Mouse (Mus musculus) brain, embryonic 14.5 days (tissue): ENCODE results near the gene Dennd1a. TPM values are rescaled to one million over a fixed set of nuclear protein-coding genes. Genes with fewer than 3 reads are reported as not detected.

Experiments used
- DNase-seq: peaks from one replicate; pipeline ENCODE4 v3.0.0-alpha.2; 2011; ENCODE audit warnings: low read depth
- CTCF ChIP-seq: fragments of 200-500 bp; IDR thresholded peaks from 2 replicates; pipeline ENCODE4 v1.5.1; 2012; ENCODE audit warnings: inconsistent platforms, mild to moderate bottlenecking, moderate library complexity, borderline replicate concordance; ENCODE audit not compliant: insufficient read depth, insufficient read length; ENCODE audit errors: extremely low read depth
- POLR2A ChIP-seq: fragments of 200-500 bp; IDR thresholded peaks from 2 replicates; pipeline ENCODE4 v1.6.1; 2012; ENCODE audit warnings: mild to moderate bottlenecking, inconsistent platforms, borderline replicate concordance; ENCODE audit not compliant: poor library complexity, insufficient read depth, insufficient read length, severe bottlenecking; ENCODE audit errors: extremely low read depth
- polyA plus RNA-seq: library from polyadenylated mRNA; depleted of rRNA; stranded (reverse); fragments of >200 nt; gene quantifications from 2 replicates; pipeline ENCODE4 v1.2.3, GENCODE M21; 2012

The Dennd1a gene
- polyA plus RNA-seq, 1 experiment: 42.2 TPM

DNA sequence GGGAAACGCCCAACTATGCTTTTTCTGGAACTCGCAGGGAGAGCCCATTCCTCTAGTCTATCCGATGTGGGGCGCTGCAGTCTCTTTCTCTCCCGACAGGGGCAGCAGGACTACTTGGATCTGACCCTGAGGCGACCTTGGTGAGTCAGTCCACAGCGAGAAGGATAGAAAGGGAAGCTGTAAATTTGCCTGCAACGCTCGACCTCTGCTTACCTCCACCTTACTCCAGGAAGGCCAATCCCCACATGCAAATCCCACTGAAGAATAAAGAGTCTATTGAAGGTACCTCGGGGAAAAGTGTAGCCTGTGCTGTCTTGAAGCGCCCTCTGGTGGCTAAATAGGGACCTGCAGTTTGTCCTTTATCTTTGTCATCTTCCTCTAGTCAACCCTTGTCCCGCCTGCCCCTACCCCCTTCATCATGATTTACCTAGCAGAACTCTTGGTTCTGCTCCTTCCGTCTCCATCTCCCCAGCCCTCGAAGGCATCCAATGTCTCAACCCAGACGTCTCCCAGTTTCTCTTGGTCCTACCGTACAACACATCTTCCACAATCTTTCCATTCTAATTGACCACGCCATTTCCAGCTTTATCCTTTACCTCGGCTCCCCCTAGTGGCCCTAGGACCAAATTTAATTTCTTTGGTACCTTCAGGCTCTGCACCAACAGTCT lies 515.4 kb downstream of the Dennd1a start:
- peak; percentile 71 for TF ChIP-seq CTCF
- no peak for TF ChIP-seq POLR2A
- DNase-seq: peak; percentile 93

GRCm38 (mm10) chr2:37769793-37770192 lies 517.4 kb downstream of the Dennd1a start:
- DNase-seq: no peak

DNA sequence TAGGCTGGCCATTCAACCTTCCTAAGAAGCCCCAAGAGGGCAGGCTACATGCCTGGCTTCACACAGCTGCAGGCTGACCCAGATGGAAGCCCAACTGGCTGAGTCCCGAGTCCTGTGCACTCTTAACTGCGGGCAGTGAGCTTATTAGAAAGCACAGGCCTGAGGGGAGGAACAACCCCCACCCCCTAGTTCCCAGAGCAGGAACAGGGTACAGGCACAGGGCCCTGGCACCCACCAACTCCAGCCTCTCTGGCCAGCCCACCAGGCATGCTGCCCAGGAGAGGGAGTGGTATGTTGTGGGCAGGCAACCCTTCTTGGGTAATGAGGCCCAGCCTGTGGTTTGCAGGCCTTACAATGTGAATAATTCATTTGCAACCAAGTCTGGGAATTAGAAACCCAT lies 518.3 kb downstream of the Dennd1a start:
- peak; percentile 87 for DNase-seq
- TF ChIP-seq CTCF: no peak
- TF ChIP-seq POLR2A: no peak

More at GRCm38 (mm10) chr2:37769793-37770192, 517.4 kb downstream of the Dennd1a start:
- TF ChIP-seq CTCF: no peak
- TF ChIP-seq POLR2A: no peak

DNA sequence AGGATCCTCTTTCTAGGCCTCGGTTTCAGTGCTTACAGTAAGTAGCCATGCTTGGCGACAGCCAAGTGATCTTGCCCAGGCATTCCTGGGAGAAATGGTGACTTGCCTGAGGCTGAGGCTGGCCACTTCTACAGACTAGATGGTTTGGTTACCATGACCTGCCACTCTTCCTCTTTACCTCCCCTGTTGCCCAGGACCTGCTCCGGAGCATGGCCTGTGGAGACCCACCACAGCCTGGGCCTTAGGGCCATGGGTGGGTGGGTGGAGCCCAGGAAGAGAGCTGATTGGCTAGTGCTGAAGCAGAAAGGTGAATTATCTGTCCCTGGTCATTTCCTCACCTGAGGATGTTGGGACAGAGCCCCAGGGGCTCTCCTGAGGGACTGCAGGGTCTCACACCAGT lies 519.5 kb downstream of the Dennd1a start:
- TF ChIP-seq CTCF (no peak), POLR2A (no peak)

DNA sequence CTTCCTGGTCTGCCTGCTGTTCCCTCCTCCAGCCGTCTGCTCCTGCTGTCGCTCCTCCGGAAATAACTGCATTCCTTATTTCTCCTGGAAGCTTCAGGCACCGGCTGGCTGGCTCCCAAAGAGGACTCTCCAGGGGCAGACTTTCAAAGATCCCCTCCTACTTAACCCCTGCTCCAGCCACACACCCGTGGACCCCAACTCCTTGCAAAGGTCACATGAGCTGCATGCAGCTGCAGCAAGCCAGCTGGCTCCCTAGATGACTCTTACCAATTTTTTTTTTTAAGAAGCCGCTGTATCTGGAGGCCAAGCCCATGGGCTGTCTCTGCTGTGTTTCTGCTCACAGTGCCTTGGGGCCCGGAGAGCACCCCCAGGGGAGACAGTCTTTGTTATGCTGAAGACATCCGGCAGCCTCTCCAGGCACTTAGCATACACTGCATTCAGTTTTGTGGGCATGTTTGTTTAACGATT lies 520.1 kb downstream of the Dennd1a start:
- no peak for TF ChIP-seq POLR2A
- TF ChIP-seq CTCF: no peak
- DNase-seq: peak; percentile 72

More for the DNA sequence above, 519.5 kb downstream of the Dennd1a start:
- DNase-seq: no peak

GRCm38 (mm10) chr2:37766027-37766761 lies 521.0 kb downstream of the Dennd1a start:
- TF ChIP-seq POLR2A (no peak), CTCF (no peak)
- peak; percentile 70 for DNase-seq

DNA sequence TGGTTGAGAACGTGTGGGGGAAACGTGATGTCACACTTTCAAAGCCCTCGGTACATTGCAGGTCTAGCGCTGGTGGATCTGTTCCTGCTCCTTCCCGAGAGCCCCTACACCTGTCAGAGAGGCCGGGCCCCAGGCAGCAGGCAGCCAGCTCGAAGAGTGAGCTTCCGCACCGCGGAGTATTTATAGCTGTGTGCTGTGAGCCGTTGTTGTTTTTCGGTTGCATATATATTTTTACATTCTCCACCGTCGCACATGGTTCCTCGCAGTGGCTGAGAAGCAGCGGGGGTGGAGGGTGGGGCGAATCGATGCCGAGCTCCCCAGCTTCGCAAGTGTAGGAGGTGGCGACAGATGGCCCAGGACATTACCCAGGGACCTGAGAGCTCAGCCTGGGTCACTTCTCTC lies 522.1 kb downstream of the Dennd1a start:
- DNase-seq: no peak
- TF ChIP-seq CTCF: no peak
- TF ChIP-seq POLR2A: no peak

DNA sequence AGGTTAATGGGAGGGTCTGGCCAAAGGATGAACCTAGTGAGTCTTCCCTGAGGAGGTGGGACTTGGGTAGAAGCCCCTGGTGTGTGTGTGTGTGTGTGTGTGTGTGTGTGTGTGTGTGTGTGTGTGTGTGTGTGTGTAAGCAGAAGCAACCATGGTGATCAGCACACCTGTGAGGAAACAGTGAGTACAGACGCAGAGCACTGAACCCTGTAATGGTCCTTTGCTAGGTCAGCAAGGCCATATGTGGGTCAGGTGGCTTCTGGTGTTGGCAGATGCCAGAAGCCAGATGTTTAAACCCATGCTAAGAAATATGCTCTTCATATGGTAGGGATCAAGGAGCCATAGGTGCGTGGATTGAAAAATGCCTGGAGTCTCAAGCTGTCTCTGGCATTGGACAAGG lies 522.7 kb downstream of the Dennd1a start:
- no peak for TF ChIP-seq POLR2A

DNA sequence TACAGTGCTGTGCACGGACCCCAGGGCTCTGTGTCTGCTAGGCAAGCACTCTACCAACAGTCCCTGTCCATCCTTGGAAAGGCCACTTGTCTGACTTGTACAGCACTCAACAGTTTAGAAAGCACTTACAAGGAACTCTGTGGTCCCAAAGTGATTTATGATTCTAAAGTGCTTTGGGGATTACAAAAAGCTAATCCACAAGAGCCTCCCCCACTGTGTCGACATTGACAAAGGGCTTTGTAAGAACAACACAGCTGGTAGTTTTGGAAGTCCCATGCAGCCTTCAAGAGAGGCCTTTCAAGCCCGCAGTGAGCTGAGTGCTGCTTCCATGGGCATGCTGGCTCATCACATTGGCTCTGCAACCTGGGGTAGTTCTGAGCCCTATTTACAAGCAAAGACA lies 523.6 kb downstream of the Dennd1a start:
- DNase-seq: peak; percentile 46

More for the DNA sequence above, 522.7 kb downstream of the Dennd1a start:
- DNase-seq: no peak

GRCm38 (mm10) chr2:37760633-37761032 lies 526.6 kb downstream of the Dennd1a start:
- no peak for TF ChIP-seq POLR2A
- no peak for TF ChIP-seq CTCF
- no peak for DNase-seq

More for the DNA sequence above, 523.6 kb downstream of the Dennd1a start:
- no peak for TF ChIP-seq POLR2A
- no peak for TF ChIP-seq CTCF

DNA sequence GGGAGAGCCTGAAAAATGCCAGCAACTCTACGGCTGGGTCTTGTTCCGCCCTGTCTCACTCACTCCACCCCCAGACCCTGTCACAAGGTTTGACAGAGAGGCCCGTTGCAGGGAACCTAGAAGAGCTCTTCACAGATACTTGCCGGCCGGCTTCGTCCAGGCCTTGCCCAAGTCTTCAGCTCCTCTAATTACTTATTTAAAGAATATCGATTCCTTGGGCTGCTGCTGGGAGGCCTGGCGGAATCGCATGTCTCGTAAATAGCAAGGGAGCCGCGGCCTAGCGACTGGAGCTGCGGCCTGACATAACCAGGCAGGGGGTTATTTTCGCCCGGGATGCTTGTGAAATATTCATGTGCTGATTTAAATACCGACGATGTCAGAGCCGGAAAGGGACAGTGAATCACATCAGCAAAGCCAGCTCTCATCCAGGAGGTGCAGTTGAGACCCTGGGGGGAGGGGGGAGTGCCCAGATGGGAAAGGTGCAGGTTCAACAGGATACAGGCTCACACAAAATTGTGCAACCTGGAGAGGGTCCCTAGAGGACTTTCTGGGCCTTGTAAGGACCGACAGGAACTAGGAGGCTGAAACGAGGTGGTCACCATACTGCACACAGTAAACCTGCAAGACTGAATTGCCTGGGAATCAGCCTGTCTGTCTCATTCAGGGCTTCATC lies 528.7 kb downstream of the Dennd1a start:
- DNase-seq: peak; percentile 71
- TF ChIP-seq POLR2A (no peak), CTCF (no peak)
